Mouse (Mus musculus) brain, adult 2 months (tissue): ENCODE measurements at regions not wholly inside any gene's neighbourhood (a gene's known extent, or its start where the extent isn't known, plus 50 kb on each side); places are given as distances from the start of the nearest gene placed in this dataset.

ENCODE experiments used
- DNase-seq: peaks from one replicate; pipeline ENCODE4 v3.0.0; 2011; ENCODE audit warnings: low read depth, low spot score

DNA sequence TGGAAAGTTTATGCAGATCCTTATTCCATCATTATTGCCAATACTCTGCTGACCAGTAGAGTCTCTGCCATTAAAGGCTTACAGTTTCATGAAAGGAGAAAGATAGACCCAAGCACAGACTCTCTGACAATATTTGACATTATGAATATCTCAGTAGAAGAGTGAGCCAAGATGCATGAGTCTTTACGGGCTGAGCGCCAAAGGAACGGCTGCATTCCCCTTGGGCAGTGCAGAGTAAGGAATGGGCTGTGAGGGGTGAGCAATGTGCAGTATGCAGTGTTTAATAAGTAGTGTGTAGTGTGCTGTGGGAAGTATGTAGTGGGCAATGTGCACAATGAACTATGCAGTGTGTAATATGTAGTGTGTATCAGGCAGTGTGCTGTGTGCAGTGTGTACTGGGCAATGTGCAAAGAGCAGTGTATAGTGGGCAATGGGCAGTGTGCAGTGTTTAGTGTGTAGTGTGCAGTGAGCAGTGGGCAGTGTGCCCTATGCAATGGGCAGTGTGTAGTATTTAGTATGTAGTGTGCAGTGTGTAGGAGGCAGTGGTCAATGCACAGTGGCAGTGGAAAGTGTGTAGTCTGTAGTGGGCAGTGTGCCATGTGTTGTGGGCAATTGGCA is 671.8 kb downstream of the 5730522E02Rik start:
- DNase-seq, result no peak

DNA sequence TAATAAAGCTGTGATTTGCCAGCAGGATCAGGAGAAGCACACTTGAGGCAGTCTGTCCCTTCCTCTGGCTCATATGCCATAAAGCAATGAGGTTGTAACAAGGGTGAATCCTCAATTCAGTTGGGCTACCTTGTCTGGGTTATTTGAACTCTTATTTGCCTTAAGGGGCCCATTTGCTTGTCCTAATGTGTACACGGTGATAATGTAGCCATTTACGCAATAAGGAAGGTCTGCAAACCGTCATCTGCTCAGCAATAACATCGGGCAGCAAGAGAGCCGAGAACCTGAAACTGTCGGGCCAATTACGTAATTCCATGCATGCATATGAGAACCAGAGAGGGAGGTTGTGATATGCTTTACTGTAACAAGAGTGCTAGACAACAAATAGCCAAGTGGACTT is 674.5 kb downstream of the 5730522E02Rik start:
- no peak for DNase-seq

DNA sequence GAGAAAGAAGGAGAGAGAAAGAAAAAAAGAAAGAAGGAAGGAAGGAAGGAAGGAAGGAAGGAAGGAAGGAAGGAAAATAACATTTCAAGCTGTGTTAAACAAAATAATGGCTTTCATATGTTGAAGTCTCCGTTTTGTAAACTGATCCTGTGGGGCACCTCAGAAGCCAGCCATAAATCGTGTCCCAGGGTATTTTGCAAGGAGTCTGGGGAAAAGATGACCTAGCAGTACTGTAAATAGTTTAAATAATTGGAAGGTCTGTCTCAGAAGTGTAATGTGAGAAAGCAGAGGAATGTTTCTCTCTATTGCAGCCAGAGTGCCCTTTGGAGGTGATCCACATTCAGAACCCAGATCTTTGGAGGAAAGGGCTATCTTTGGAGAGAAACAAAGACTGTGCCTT is 677.5 kb downstream of the 5730522E02Rik start:
- no peak for DNase-seq

DNA sequence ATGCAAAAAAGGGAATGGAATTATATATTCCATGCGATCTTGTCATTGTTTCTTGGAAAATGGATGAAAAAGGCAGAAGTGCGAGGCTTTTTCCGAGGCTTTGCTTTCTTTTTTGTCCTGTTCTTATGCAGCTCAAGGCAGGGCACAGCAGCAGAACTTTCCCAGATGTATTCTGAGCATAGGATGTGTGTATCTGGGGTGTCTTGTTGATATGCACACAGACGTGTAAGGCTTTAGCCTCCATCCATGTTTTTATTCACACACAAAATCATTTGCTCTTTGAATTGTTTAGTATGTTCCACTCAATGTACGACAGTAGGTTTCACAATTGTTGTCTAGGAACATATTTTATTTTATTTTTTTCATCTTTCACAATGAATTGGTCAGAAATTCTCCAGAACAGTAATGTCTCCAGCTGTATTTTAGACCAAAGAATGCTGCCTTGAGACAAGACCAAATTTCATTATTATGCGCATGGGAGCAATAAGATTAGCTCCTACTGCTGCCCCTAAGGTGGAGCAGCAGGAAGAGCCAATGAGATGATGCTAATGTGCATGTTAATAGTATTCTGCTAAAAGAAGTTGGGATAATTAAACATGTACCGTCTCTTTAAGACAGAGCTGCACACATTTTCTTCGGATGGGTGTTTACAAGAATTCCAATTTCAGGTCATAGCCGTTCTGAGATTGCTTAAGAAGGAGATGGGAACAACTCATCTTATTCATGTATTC is 678.7 kb downstream of the 5730522E02Rik start:
- no peak for DNase-seq

DNA sequence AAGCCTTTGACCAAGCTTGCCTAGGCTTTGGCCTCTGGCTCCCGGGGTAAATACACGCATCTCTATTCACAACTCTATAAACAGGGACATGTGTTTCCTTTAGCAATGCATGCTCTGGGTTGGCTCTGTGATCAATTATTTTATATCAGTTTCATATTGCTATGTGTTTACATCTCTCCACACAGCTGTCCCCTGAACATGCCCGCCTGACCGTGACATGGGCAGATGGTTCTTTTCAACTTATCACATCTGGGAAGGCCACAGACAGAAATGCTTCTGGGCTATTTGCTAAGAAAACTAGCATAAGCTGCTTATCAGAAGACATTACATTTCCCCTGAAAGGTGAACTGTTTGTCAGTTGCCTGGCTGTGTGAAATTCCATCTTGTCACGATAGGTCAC is 682.5 kb downstream of the 5730522E02Rik start:
- no peak for DNase-seq

DNA sequence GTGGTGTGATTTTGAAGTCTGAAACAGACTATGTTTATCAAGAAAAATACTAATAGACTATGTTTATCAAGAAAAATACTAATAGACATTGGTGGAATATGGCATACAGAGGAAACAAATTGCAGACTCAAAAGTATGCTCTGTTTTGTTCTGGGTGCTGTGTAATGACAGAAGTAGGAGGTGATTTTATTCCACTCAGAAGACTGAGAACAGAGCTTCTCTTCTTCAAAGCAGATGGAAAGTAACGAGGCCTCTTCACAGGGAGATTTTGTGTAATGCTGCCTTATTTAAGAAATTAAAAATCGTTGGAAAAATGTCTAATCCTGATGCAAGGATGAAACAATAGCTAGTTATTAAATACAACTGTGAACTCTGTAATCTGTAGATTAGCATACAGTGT is 691.7 kb downstream of the 5730522E02Rik start:
- peak; percentile 33 for DNase-seq

DNA sequence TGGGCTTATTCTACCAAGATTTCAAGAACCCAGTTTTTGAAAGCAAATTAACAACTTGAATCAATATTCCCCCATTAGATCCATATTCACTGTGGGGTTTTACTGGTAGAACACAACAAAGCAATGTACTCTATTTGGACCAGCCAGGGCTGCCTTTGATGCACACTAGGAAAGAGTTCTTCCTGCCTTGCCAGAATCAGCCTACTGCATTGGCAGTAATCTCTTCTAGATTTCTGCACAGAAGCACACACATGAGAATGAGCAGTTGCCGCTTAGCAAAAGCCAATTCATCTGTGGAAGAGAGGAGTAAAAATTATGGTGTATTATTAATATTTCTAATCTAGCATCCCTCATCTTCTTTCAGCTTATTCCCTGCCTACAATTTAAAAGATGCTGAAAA is 692.4 kb downstream of the 5730522E02Rik start:
- peak; percentile 60 for DNase-seq

DNA sequence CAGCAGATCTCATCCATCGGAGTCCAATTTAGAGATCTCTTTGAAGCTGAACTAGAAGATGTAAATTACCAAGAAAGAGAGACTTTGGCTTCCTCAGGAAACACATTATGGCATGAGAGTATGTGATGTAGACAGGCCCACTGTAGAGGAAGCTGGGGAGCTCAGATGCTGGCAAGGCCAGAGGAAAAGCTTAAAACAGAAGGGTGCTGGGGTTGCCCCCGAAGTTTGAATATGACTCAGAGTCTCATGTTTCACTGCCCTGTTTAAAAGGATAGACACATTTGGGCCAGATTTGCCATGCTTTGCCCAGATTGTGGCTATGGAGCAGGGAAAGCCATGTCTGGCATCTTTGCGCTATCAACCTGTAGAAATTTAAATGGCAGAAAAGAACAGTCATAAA is 705.1 kb downstream of the 5730522E02Rik start:
- DNase-seq, result no peak

DNA sequence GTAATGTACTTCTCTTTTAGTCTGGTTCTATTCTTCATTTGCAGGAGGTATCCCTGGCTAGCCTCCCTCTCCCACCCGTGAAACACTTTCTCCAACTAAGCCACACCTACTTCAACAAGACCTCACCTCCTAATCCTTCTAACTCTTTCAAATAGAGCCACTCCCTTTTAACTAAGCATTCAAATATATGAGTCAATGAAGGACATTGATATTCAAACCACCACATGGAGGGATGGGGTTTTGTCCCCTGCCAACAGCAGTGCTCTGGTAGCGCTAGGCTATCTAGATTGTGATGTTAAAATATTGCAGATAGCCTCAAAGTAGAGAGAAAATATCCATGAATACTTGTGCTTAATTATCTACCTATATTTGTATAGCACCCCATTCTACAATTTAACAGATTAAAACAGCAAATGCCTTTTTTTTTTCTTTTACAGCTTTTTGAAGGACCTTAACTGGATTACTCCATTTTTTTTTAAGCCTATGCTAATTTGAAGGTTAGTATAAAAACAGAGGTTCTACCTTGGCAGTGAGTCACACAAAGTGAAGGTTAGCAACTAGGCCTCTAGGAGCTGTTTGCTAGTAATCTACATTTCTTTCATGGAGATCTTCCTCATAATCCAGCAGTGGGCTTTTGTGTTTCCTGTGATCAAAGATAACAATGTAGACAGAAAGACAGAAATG is 736.7 kb downstream of the 5730522E02Rik start:
- no peak for DNase-seq

DNA sequence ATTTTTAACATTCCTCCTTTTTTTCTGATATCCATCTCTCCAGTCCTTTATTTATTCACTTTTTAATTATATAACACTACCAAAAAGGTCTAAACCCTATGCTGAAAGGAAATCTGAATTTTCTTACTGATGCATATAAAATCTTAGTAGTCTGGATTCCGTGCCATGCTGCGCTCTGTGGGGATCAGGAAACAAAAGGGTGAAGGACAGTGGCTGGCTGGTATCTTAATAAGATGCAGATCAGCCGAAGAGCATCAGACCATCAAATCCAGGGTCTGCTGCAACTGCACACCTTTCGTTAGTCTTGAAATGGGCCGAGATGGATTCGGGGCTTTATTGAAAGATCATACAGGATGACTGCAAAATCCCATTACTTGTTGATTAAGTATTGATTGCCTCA is 740.7 kb downstream of the 5730522E02Rik start:
- no peak for DNase-seq

DNA sequence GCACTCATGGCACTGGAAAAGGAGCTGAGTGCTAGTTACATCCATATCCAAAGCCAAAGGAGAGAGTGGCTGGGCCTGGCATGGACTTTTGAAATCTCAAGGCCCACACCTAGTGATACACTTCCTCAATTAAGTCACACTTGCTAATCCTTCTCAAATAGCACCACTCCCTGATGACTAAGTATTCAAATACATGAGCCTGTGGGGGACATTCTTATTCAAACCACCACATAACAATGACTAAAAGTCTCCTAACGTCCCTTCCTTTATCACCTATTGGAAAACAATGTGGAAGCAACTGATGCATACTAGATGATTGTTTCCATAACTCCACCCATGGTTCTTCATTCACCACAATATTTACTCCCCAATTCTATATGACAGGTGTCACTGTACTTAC is 773.4 kb downstream of the 5730522E02Rik start:
- no peak for DNase-seq

DNA sequence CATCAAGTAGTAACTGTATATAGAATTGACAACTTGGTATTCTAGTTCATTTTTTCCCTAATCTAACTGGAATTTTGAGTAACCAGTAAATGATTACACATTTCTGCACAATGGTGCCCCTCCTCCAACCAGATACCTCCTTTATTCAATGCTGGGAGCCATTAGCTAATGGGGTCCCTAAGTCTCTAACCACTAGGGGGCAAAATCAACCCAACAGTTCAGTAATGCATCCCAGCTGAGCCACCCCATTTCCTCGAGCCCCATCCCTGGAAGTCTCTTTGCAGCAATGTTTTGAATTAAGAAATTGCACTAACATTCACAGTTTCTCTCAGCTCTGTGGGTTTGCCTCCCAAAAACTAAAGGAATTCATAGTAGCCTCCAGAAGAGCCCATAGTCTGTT is 774.9 kb downstream of the 5730522E02Rik start:
- peak; percentile 5 for DNase-seq

DNA sequence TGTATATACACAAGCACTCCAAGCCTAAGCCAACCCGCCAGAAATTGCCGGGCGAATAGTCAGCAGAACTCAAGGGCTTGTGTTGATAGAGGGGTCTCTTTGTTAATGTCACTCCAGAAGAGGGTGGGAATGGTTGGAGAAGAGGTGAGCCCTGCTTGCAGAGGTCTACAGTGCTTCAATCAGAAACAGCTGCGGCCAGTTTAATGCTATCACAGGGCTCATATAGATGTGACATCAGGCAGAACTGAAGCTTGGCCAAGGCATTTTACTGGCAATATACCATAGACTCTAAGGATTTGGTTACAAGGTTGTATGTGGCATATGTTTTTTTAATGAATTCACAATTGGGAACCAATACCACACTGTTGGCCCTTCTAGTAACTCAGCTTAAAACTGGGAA is 787.4 kb downstream of the 5730522E02Rik start:
- no peak for DNase-seq

DNA sequence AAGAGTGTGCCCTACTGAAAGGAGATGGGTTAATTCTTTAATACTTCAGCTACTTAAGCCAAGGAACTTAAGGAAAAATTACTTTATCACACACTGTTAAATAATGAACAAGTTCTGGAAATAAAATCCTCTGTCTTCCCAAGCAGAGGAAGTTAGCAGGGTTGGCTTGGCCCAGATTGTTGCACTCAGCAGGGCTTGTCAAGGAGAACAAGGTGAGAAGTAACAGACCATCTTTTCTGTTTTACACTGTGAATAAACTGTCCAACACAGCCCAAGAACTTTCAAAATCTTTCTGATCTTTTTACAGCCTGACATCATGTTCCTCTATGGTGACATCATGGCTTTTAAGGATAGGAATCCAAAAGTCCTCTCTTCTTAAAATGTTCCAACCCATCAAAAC is 789.1 kb downstream of the 5730522E02Rik start:
- no peak for DNase-seq

DNA sequence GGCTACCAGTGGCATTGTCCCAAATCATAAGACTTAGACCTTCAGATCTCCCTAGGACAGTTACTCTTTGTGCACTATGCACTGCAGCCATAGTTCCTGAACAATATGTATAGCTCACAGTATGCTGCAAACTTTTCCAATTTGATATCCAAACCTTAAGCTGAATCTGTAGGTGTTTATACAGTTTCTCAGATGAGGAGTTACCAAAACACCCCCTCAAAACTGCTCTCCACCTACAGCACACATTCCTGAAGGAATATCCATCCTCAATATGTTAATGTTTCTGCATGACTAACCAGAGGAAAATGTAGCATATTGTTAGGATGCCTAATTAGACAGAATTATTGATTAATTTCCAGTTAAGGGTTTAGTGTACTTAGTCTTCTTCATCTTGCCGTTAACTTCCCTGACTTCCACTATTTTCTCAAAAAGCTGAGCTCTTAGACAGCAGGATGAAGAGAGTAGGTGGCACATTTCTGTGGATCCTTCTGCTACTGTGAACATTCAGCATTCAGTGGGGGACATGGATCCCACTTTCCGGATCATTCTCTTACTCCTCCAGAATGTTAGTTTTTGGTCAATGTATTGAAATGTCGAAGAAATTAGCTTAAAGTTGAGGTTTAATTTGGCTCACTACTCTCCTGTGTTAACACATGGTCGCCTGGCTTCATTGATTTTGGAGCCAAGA is 800.0 kb downstream of the 5730522E02Rik start:
- DNase-seq, result peak; percentile 67

DNA sequence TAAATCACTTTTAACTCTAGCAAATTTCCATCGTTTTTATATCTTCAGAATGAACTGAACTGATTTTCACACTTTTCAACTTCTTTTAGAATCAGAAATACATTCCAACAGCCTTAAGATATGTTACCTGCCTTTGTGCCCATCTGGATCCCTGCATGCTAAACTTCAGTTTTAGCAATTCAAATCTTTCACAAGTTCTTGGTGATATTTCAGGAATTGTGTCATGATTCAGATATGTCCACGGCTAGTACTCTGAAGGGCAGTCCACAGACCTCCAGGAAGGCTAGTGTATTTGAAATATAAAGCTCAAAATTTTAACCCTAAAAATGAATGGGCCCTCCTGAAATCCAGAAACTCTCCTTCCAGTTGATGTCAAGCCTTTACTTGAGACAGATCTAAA is 818.9 kb downstream of the 5730522E02Rik start:
- peak; percentile 36 for DNase-seq

DNA sequence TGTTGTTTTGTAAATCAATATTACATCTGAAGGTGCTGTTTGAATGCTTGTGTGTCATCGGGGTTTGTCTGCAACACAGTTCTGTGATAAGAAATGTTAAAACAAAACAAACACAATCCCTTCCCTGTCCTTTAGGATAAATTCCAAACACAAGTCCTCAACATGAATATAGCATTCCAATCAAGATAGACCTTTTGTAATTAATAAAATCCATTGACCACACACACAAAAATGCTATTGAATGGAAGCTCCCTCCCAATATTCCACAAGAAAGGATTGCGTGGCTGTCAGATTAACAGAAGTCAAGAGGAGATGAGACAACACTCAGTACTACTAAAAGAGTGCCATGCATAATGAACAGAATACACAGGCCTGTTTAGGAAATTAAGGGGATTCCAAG is 843.5 kb downstream of the 5730522E02Rik start:
- DNase-seq, result no peak

DNA sequence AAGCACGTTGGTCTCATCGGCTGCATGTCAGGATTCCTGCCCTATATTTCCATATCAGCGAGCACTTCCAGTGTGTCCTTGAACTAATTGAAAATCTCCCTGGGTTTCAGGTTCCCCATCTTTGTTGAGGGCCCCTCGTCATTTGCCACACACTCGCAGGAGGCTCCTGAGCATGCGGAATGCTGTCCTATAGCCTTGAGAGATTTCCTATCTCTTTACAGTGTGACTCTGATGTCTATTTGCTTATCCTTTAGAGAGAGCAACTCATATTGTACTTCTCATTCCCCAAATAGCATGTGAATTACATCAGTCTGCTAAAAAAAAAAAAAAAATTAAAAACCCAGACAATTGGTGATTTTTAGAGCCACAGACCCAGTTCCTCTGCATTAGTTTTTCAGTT is 845.1 kb downstream of the 5730522E02Rik start:
- DNase-seq, result no peak

DNA sequence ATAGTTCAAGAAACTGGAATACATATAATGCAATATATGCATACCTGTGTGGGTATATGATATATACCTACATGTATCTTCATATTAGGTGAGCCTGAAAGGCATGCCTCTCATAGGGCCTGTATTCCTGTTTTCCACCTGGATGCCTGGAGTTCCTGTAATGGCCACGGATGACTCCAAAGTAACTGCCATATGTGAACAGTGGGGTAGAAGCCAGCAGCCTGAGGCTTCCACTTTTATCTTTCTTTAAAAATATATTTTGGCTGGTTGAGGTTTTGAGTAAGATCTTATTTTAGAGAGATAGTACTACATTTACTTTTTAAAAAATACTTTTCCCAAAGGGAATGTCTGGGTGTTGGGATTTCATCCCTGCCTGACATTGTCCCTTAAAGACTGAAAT is 850.8 kb downstream of the 5730522E02Rik start:
- DNase-seq, result peak; percentile 47

DNA sequence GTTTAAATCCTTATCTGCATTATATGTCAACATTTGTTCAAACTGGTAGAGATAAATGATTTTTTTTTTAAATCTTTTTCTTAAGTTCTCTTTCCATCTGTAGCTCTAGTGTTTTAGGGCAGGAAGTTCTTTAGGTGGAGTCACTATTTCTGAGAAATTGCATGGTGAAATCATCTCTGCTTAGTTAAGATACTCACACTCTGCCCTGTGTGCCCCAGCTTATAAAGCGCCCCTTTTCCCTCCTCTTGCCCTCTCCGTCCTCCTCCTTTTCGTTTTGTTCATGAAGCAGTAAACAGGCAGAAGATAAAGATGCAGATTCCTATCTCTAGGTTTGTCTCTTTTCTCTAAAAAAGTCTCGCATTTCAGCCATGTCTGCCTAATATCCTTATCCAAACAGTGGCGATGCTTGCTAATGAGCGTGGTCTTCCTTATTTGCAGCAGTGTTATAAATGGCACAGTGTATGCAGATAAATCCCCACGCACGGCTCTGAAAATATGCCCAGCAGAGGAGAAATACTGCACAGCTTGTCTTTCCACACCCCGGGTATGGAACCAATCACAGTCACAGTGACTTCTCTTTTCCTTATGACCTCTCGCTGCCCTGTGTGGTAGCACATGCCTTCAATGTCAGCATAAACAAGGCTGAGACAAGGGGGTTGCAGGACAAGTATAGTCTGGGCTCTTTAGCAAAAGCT is 852.7 kb downstream of the 5730522E02Rik start:
- DNase-seq, result peak; percentile 67

DNA sequence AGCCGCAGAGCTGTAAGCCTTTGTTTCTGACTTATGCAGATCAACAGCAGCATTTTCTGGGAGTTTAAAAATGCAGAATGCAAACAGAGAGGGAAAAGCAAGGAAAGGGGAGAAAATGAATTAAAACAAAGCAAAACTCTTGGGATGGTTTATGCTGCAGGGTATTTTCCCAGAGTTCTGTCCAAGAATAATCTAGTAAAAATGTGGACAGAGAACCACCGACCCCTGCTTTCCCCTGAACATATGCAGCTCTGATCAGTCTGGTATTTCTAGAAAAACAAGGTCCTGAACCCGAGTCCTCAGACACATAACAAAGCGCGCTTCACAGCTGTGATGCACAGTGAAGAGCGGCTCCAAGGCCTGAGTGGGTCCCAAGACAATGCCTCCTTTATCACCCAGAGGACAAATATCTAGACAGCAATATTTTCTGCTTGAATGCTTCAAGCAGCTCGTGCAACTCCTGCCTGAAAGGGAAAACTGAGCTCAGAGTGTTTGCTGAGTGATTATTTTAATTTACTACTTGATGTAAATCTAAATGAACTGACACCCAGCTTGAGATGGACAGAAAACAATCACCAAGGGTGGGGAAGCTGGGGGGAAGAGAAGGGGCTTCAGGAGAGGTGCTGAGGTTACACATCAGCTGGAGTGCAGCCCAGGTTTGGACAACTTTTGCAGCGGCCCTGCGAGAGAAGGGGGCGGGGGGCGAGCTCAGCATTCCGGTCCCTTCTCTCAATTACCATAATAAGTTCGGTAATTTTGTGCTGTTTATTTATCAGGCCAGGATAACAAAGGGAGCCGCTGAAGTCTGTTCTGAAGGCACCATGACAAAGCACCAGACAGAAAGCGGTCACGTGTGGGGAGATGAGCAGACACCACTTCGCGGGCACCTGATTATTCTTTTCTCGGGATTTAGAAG is 853.6 kb downstream of the 5730522E02Rik start:
- DNase-seq, result peak; percentile 65
